Mouse (Mus musculus) urinary bladder, postnatal 14 days (tissue): Measurements from ENCODE around the gene Rfc3.
"Not testable (repeated sequence)": the region's sequence is repeated elsewhere in the genome, so short reads cannot be mapped to it uniquely, and the experiment has no call there.

Experiments
- DNase-seq: peaks from one replicate; pipeline ENCODE4 v3.0.0; 2021; ENCODE audit warnings: low spot score

Rfc3 gene

DNA sequence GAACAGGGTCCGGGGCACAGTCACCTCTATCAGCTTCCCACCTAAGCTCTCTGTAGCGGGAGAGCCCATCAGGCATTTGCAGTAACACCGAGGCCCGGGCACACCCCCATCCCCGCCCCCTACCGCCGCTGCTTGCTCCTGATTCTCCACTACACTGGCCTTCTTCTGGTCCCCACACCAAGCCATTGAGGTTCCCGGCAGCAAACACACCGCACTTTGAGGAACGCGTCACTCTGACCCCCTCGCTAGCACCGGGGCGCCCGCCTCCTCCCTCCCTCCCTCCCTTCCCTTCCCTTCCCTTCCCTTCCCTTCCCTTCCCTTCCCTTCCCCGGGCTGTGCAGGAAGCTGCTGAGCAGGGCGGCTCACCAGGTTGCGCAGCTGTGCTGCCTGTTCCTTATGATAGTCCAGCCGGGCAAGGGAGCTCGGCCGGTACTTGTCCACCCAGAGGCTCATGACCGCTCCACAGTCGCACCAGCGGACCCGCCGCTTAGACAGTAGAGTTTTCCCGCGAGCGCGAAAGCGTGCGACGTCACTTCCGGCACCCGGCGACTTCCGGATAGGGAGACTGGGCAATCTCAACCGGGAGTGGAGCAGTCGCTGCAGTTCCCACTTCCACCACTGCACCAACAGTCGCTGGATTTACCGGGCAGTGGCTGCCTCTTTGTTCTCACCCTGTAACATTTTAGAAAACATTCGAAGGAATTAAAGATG, at the start of gene Rfc3:
Gene Rfc3 (minus strand): TSS at position 543 of the 711 bp plus-strand sequence.
- peak; percentile 97 for DNase-seq

GRCm38 (mm10) chr5:151693636-151694035, 42.6 kb upstream of the Rfc3 start:
- DNase-seq = not testable (repeated sequence)

GRCm38 (mm10) chr5:151686606-151687525, 35.8 kb upstream of the Rfc3 start:
- peak; percentile 86 for DNase-seq

GRCm38 (mm10) chr5:151662207-151662606, 11.2 kb upstream of the Rfc3 start:
- no peak for DNase-seq

GRCm38 (mm10) chr5:151651411-151651784, 356 bp upstream of the Rfc3 start:
- no peak for DNase-seq

DNA sequence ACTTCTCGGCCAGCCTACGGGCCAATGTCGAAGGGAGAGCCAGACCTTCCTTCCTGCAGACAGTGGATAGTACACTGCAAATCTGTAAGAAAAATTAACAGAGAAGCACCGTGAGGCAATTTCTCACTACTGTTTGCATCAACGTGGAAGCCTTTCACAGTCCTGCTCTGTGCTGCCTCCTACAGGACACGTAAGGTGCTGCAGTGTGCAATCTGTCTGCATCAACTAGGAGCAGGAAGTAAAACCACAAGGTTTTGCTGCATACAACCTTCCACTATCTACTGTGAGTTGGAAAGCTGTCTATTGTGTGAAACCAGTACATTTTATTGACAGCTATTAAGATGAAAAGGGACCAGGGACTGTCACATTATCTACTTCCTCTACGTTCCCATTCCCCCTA, 6.2 kb downstream of the Rfc3 start:
- no peak for DNase-seq

- no peak for DNase-seq
Measured at GRCm38 (mm10) chr5:151642867-151643266, 8.2 kb downstream of the Rfc3 start.

DNA sequence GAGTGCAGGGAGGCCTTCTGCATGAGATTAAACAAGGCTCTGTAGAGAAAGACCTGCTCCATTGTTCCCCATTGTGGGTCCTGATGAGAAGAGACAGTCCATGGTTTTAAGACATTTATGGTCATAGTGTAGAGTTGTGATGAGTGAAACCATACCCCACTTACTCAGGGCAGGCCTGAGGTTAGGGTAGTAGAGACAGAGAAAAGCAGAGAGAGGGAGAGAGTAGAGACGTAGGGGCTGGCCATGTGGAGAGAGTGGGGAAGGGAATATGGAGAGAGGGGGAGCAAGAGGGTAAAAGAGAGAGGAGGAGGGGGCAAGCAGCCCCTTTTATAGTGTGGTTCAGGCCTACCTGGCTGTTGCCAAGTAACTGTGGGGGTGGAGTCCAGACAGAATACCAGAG, 8.9 kb downstream of the Rfc3 start:
- no peak for DNase-seq

GRCm38 (mm10) chr5:151605921-151606320, 45.1 kb downstream of the Rfc3 start, which contains the start of gene Vmn2r18:
Vmn2r18 (minus strand) TSS chr5:151606021.
- no peak for DNase-seq

DNA sequence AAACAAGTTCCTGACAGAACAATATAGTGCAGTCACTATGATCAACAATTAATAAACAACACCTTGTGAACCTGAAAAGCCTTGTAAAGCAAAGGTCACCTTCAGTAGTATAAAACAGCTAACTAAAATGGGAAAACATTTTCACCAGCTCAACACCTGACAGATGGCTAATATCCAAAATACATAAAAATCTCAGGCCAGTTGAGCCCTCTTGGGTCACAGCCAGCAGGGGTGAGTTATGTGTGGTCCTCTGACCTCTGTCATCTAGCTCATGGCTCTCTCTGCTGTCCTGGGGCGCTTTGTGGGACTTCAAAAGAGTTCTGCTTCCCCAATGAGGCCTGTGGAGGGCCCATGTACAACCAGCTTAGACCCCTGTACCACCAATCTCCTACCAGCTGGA, 49.3 kb downstream of the Rfc3 start:
- DNase-seq = no peak
